Mouse (Mus musculus): ENCODE results near the gene Vps8. TPM values are rescaled to one million over a fixed set of nuclear protein-coding genes. Genes with fewer than 3 reads are reported as not detected.

Gene Vps8
- polyA plus RNA-seq, 1 experiment from 2014 or later: 39.6 TPM

- no peak for ATAC-seq
- H3K4me3 ChIP-seq (replicated peaks; ENCODE audit: low read length): no peak overlapping the region
- peaks cover 10% of the 10 kb centered on the region for H3K36me3 ChIP-seq (ENCODE audit: control insufficient read depth, insufficient read depth)
- H3K9ac ChIP-seq (replicated peaks; ENCODE audit: low read depth, low read length): no peak overlapping the region
- no peaks in the 10 kb centered on the region for H3K4me1 ChIP-seq (replicated peaks; ENCODE audit: control insufficient read depth, insufficient read depth, low read length)
- H3K9me3 ChIP-seq (ENCODE audit: control insufficient read depth, low read length): no peaks in the 10 kb centered on the region
- no peak overlapping the region for H3K27ac ChIP-seq (ENCODE audit: low read length)
- H3K4me2 ChIP-seq (ENCODE audit: low read length): no peak overlapping the region
- 46% methylated on average over 9 of the region's 9 CpGs for WGBS
- no peaks in the 10 kb centered on the region for H3K27me3 ChIP-seq (replicated peaks; ENCODE audit: control insufficient read depth, insufficient read depth, low read length)
Measured at GRCm38 (mm10) chr16:21445026-21445625, 22.2 kb downstream of the Vps8 start.

GRCm38 (mm10) chr16:21447447-21447846, 24.5 kb downstream of the Vps8 start:
- Histone ChIP-seq H3K4me2 (ENCODE audit: low read length) (no peak overlapping the region), H3K9me3 (ENCODE audit: control insufficient read depth, low read length) (no peaks in the 10 kb centered on the region), H3K9ac (replicated peaks; ENCODE audit: low read depth, low read length) (no peak overlapping the region), H3K27ac (ENCODE audit: low read length) (no peak overlapping the region), H3K4me1 (replicated peaks; ENCODE audit: control insufficient read depth, insufficient read depth, low read length) (no peaks in the 10 kb centered on the region), H3K4me3 (replicated peaks; ENCODE audit: low read length) (no peak overlapping the region), H3K27me3 (replicated peaks; ENCODE audit: control insufficient read depth, insufficient read depth, low read length) (no peaks in the 10 kb centered on the region), H3K36me3 (ENCODE audit: control insufficient read depth, insufficient read depth) (peaks cover 7% of the 10 kb centered on the region)
- 92% methylated on average over 5 of the region's 5 CpGs for WGBS
- no peak for ATAC-seq

- Histone ChIP-seq H3K4me2 (ENCODE audit: low read length) (no peak overlapping the region), H3K36me3 (ENCODE audit: control insufficient read depth, insufficient read depth) (peaks cover 4% of the 10 kb centered on the region; the same call in 1 of the 2 replicates), H3K27me3 (replicated peaks; ENCODE audit: control insufficient read depth, insufficient read depth, low read length) (no peaks in the 10 kb centered on the region), H3K9me3 (ENCODE audit: control insufficient read depth, low read length) (no peaks in the 10 kb centered on the region), H3K9ac (replicated peaks; ENCODE audit: low read depth, low read length) (no peak overlapping the region), H3K4me1 (replicated peaks; ENCODE audit: control insufficient read depth, insufficient read depth, low read length) (no peaks in the 10 kb centered on the region), H3K4me3 (replicated peaks; ENCODE audit: low read length) (no peak overlapping the region), H3K27ac (ENCODE audit: low read length) (no peak overlapping the region)
- no peak for ATAC-seq
- 82% methylated on average over 5 of the region's 5 CpGs for WGBS
Measured at GRCm38 (mm10) chr16:21448464-21448863, 25.5 kb downstream of the Vps8 start.

GRCm38 (mm10) chr16:21449890-21450289, 27.0 kb downstream of the Vps8 start:
- Histone ChIP-seq H3K4me2 (ENCODE audit: low read length) (no peak overlapping the region), H3K36me3 (ENCODE audit: control insufficient read depth, insufficient read depth) (no peaks in the 10 kb centered on the region; the same call in 1 of the 2 replicates), H3K9me3 (ENCODE audit: control insufficient read depth, low read length) (no peaks in the 10 kb centered on the region), H3K9ac (replicated peaks; ENCODE audit: low read depth, low read length) (no peak overlapping the region), H3K27ac (ENCODE audit: low read length) (no peak overlapping the region), H3K4me1 (replicated peaks; ENCODE audit: control insufficient read depth, insufficient read depth, low read length) (no peaks in the 10 kb centered on the region), H3K4me3 (replicated peaks; ENCODE audit: low read length) (no peak overlapping the region), H3K27me3 (replicated peaks; ENCODE audit: control insufficient read depth, insufficient read depth, low read length) (no peaks in the 10 kb centered on the region)
- ATAC-seq: no peak
- 91% methylated on average over 8 of the region's 8 CpGs for WGBS

GRCm38 (mm10) chr16:21452569-21452968, 29.7 kb downstream of the Vps8 start:
- no peak overlapping the region for H3K4me3 ChIP-seq (replicated peaks; ENCODE audit: low read length)
- H3K27ac ChIP-seq (ENCODE audit: low read length): no peak overlapping the region
- H3K9me3 ChIP-seq (ENCODE audit: control insufficient read depth, low read length): no peaks in the 10 kb centered on the region
- 77% methylated on average over 6 of the region's 6 CpGs for WGBS
- peaks cover 2% of the 10 kb centered on the region; the same call in 1 of the 2 replicates for H3K36me3 ChIP-seq (ENCODE audit: control insufficient read depth, insufficient read depth)
- no peak for ATAC-seq
- H3K4me1 ChIP-seq (replicated peaks; ENCODE audit: control insufficient read depth, insufficient read depth, low read length): no peaks in the 10 kb centered on the region
- no peak overlapping the region for H3K9ac ChIP-seq (replicated peaks; ENCODE audit: low read depth, low read length)
- no peaks in the 10 kb centered on the region for H3K27me3 ChIP-seq (replicated peaks; ENCODE audit: control insufficient read depth, insufficient read depth, low read length)
- no peak overlapping the region for H3K4me2 ChIP-seq (ENCODE audit: low read length)

- 74% methylated on average over 14 of the region's 14 CpGs for WGBS
- Histone ChIP-seq H3K9ac (replicated peaks; ENCODE audit: low read depth, low read length) (no peak overlapping the region), H3K27ac (ENCODE audit: low read length) (no peak overlapping the region), H3K27me3 (replicated peaks; ENCODE audit: control insufficient read depth, insufficient read depth, low read length) (no peaks in the 10 kb centered on the region), H3K4me2 (ENCODE audit: low read length) (no peak overlapping the region), H3K4me3 (replicated peaks; ENCODE audit: low read length) (no peak overlapping the region), H3K36me3 (ENCODE audit: control insufficient read depth, insufficient read depth) (peaks cover 14% of the 10 kb centered on the region), H3K4me1 (replicated peaks; ENCODE audit: control insufficient read depth, insufficient read depth, low read length) (no peaks in the 10 kb centered on the region), H3K9me3 (ENCODE audit: control insufficient read depth, low read length) (no peaks in the 10 kb centered on the region)
- no peak for ATAC-seq
Measured at GRCm38 (mm10) chr16:21457639-21458369, 34.9 kb downstream of the Vps8 start.

GRCm38 (mm10) chr16:21465868-21466267, 43.0 kb downstream of the Vps8 start:
- no peaks in the 10 kb centered on the region for H3K27me3 ChIP-seq (replicated peaks; ENCODE audit: control insufficient read depth, insufficient read depth, low read length)
- peaks cover 14% of the 10 kb centered on the region for H3K36me3 ChIP-seq (ENCODE audit: control insufficient read depth, insufficient read depth)
- H3K9ac ChIP-seq (replicated peaks; ENCODE audit: low read depth, low read length): no peak overlapping the region
- H3K9me3 ChIP-seq (ENCODE audit: control insufficient read depth, low read length): no peaks in the 10 kb centered on the region
- no peak overlapping the region for H3K4me3 ChIP-seq (replicated peaks; ENCODE audit: low read length)
- H3K27ac ChIP-seq (ENCODE audit: low read length): no peak overlapping the region
- whole genome bisulfite sequencing: 76% methylated on average over 8 of the region's 8 CpGs
- ATAC-seq: no peak
- no peak overlapping the region for H3K4me2 ChIP-seq (ENCODE audit: low read length)
- H3K4me1 ChIP-seq (replicated peaks; ENCODE audit: control insufficient read depth, insufficient read depth, low read length): no peaks in the 10 kb centered on the region

- H3K27me3 ChIP-seq (replicated peaks; ENCODE audit: control insufficient read depth, insufficient read depth, low read length): no peaks in the 10 kb centered on the region
- no peaks in the 10 kb centered on the region for H3K4me1 ChIP-seq (replicated peaks; ENCODE audit: control insufficient read depth, insufficient read depth, low read length)
- H3K9me3 ChIP-seq (ENCODE audit: control insufficient read depth, low read length): no peaks in the 10 kb centered on the region
- no peak overlapping the region for H3K27ac ChIP-seq (ENCODE audit: low read length)
- WGBS: 89% methylated on average over 4 of the region's 4 CpGs
- H3K36me3 ChIP-seq (ENCODE audit: control insufficient read depth, insufficient read depth): peaks cover 25% of the 10 kb centered on the region
- H3K4me2 ChIP-seq (ENCODE audit: low read length): no peak overlapping the region
- no peak overlapping the region for H3K4me3 ChIP-seq (replicated peaks; ENCODE audit: low read length)
- ATAC-seq: no peak
- H3K9ac ChIP-seq (replicated peaks; ENCODE audit: low read depth, low read length): no peak overlapping the region
Measured at GRCm38 (mm10) chr16:21470416-21470815, 47.5 kb downstream of the Vps8 start.

GRCm38 (mm10) chr16:21477074-21477473, 54.2 kb downstream of the Vps8 start:
- 91% methylated on average over 4 of the region's 4 CpGs for WGBS
- no peak for ATAC-seq
- peaks cover 19% of the 10 kb centered on the region for H3K36me3 ChIP-seq (ENCODE audit: control insufficient read depth, insufficient read depth)

More at GRCm38 (mm10) chr16:21477074-21477473, 54.2 kb downstream of the Vps8 start:
- H3K9me3 ChIP-seq (ENCODE audit: control insufficient read depth, low read length): no peaks in the 10 kb centered on the region
- no peak overlapping the region for H3K4me3 ChIP-seq (replicated peaks; ENCODE audit: low read length)
- H3K27ac ChIP-seq (ENCODE audit: low read length): no peak overlapping the region
- H3K4me2 ChIP-seq (ENCODE audit: low read length): no peak overlapping the region
- no peaks in the 10 kb centered on the region for H3K27me3 ChIP-seq (replicated peaks; ENCODE audit: control insufficient read depth, insufficient read depth, low read length)
- H3K4me1 ChIP-seq (replicated peaks; ENCODE audit: control insufficient read depth, insufficient read depth, low read length): no peaks in the 10 kb centered on the region
- H3K9ac ChIP-seq (replicated peaks; ENCODE audit: low read depth, low read length): no peak overlapping the region
